Mouse (Mus musculus): ENCODE measurements at regions not wholly inside any gene's neighbourhood (a gene's known extent, or its start where the extent isn't known, plus 50 kb on each side); places are given as distances from the start of the nearest gene placed in this dataset.
A peak's percentile ranks its signal among the peaks of the same experiment; 100 is the strongest.
"Not testable (repeated sequence)": the region's sequence is repeated elsewhere in the genome, so short reads cannot be mapped to it uniquely, and the experiment has no call there.

- DNase-seq, result no peak
Observed at GRCm38 (mm10) chr11:63211501-63211900, 82.7 kb downstream of the Pmp22 start.

DNA sequence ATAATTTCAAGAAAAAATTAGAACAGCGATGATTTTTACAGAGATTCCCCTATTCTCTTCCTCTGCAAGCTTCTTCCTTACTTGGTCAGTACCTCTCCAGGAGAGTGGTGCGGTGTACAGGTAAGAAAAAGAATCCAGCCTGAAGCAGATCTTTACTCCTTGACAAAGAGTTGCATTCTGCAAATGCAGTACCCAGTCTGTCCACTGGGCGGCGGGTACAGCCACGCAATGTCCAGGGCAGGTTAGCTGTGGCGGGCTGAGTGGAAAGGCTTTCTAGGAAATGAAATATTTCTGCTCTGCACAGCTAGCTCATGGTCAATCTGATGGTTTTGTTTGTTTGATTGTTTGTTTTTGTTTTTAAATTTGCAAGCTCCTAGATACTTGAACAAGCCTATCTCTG is 84.3 kb downstream of the Pmp22 start:
- DNase-seq, result peak; percentile 31

- no peak for DNase-seq
Observed at GRCm38 (mm10) chr11:63213901-63214425, 85.2 kb downstream of the Pmp22 start.

DNA sequence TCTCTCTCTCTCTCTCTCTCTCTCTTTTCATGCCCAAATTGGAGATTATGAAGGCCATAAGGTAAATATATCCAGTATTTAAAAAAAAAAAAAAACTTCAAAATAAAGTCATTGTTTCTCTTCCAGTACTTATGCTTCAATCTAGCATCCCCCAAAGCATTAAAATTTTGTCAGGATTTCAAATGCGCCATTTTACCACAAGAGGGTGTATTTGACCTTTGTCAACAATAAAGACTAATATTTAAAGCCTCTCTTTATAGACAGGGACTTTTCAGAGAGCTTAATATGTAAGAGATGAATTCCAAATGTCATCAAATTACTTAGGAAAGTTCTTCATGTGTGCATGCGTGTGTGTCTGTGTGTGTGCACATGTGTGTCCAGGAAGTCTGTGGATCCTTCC is 87.2 kb downstream of the Pmp22 start:
- DNase-seq, result no peak

- DNase-seq, result no peak
Observed at GRCm38 (mm10) chr11:63217049-63217448, 88.3 kb downstream of the Pmp22 start.

GRCm38 (mm10) chr11:63226471-63226870 is 97.7 kb downstream of the Pmp22 start:
- no peak for DNase-seq

DNA sequence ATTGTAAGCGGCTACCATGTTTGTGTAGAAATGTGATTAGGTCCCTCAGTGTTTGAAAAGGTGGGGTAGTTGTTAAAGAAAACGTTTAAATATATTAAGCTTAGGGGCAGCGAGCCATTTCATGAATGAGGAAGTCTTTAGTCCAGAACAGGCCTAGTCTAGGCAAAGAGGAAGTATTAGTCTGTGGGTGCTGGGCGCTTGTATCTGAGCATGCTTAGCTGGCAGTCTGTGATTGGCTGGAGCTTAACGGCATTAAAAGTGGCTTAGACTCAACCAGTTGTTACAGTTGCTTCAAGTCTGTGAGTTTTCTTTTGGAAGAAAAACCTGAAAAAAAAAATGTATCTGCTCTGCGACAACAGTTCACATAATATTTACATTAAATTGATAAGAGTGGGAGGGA is 102.0 kb downstream of the Pmp22 start:
- DNase-seq, result no peak

GRCm38 (mm10) chr11:63233172-63233966 is 104.6 kb downstream of the Pmp22 start:
- DNase-seq, result no peak

DNA sequence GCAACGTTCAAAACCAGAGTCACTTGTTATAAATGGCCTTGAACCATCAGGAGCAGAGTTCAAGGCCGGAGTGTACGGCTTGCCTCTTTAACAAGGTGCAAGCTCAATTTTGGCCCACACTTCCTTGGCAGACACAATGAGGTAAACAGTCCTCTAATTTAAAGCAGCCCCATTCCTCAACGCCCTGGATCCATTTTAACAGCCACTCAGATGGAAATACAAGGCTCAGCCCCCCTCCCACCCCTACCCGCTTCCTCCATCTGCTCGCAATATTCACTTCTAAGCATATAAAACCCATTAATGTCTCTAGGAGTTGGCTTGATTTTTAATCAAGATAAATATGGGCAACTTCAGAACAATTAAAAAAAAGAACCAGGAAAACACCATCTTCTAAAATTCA is 105.7 kb downstream of the Pmp22 start:
- no peak for DNase-seq

DNA sequence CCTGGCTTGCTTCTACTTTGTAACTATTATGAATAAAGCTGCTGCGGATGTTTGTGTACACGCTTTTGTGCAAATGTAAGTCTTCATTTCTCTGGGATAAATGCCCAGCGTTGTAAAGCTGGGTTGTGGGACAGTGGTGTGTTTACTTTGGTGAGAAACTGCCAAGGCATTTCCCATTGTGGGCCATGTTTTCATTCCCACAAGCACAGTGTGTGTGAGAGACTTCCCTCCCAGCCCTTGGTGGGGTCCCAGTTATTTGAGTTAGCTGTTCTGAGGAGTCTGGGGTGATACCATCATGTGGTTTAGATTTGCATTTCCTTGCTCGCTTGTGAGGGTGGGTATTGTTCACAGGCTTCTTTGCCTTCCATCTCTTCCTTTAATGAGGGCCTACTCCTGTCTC is 109.9 kb downstream of the Pmp22 start:
- no peak for DNase-seq

DNA sequence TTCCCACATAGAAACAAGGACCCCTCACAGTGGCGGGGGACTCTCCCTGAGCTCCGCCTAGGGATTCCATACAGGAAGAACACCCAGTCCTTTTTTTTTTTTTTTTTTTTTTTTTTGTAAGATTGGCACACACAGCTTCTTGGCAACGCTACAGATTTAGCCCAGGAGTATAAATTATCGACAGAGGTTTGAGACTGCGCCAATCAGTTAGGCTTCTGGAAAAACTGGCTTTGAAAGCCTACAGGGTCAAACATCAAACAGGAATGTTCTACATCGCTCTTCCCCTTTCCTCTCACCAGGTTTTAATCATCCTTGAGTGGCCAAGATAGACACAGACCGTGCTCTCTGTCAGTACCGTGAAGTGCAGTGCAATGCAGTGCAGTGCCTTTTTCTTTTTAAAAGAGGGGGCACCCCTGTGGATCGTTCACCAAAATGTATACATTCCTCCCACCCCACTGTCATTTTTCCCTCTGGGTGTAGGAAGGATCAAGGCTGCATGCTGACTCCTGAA is 115.2 kb downstream of the Pmp22 start:
- peak; percentile 2 for DNase-seq

DNA sequence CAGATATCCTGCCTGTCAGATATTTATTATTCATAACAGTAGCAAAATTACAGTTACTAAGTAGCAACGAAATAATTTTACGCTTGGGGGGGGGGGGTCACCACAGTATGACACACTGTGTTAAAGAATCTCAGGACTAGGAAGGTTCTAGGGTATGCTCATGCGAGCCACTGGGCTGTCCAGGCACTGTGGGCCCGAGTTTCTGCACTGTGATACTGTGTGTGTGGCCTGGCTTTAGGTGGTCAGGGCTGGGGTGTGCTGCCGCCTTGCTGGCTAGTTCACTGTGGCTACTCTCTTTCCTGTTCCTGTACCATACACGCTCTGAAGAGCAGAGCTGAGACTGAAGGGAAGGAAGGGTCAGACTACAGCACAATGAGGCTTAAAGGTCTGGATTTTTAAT is 116.3 kb downstream of the Pmp22 start:
- no peak for DNase-seq

GRCm38 (mm10) chr11:63246052-63246661 is 117.4 kb downstream of the Pmp22 start:
- no peak for DNase-seq

GRCm38 (mm10) chr11:63252012-63252856 is 123.5 kb downstream of the Pmp22 start:
- no peak for DNase-seq

DNA sequence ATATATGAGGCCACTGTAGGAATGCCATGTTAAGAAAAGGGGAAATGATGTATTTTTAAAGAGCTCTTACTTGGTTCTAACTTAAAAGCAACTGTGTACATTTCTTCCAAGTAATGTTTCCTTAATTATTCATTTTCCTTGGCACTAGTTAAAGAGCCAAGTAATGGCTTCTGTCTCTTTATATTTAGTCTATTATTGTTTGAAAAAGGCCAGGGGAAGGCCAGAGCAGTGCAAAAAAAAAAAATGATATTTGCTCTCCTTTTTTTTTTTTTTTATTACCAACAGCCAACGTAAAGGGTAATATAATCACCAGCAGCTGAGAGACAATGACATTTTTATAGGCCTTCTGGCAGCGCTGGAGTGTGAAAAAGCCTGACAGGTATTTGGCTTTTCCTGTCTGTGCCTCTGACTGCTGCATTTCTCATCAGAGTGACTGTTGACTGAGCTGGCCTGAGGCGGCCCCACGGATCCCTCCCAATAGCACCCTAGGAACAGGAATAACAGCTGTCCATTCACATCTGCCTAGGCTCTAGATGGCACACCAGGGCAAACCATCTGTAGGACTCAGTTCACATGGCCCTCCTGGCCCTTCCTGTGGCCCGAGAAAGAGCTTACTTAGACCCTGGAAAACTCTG is 124.3 kb downstream of the Pmp22 start:
- DNase-seq, result no peak

DNA sequence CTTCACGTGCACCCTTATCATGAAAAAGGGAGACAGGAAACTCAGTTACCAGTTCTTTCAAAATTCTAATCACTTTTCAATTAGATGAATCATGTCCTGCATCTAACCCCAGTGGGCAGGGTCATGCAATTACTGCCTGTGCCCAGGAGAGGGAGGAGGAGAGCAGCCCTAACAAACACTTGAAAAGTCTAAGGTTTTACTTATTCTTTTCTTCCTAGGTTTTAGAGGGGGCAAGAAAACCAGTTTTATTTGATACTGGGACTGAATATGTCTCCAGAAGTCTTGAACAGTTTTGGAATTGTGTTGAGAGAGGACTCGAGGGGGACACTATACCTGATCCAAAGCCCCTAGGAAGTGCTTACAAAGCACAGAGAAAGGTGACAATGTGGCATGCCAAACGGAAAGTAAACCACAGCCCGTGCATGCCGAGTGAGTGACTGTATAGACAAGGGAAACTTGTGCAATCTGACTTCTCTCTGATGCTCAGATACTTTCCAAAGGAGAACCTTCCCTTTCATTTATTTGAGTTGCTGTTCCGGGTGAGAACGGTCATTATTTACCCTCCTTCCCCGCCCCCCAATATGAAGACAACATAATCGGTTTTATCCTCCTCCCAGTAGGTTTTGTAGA is 135.8 kb downstream of the Pmp22 start:
- no peak for DNase-seq

DNA sequence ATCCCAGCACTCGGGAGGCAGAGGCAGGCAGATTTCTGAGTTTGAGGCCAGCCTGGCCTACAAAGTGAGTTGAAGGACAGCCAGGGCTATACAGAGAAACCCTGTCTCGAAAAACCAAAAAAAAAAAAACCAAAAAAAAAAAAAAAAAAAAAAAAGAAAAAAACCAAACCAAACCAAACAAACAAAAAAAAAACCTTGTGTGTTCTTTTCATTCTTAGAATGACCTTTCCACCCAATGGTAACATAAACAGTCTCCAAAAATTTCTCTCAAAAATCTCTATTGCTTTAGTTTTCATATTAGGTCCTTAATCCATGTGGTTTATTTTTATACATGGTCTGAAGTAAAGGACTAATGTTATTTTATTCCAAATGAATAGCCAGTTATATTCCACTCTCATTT is 137.5 kb downstream of the Pmp22 start:
- not testable (repeated sequence) for DNase-seq

GRCm38 (mm10) chr11:63276641-63277040 is 147.9 kb downstream of the Pmp22 start:
- no peak for DNase-seq

DNA sequence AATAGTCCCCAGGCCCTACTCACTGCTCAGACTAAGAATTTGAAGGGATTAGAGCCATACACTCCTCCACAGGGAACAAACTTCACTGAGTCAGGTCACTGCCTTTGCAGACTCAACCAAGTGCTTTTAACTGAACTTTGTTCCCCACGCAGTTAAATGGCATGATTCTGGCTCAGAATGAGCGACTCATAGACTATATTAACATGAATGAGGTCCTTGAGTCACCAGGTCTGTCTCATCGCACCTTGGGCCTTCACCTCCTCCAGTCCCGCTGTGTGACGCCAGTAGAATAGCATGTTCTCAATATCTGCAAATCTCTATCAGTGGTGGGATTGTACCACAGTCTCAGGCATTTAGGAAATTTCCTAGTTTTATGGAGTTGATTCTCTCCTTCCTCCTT is 153.1 kb downstream of the Pmp22 start:
- DNase-seq, result no peak

DNA sequence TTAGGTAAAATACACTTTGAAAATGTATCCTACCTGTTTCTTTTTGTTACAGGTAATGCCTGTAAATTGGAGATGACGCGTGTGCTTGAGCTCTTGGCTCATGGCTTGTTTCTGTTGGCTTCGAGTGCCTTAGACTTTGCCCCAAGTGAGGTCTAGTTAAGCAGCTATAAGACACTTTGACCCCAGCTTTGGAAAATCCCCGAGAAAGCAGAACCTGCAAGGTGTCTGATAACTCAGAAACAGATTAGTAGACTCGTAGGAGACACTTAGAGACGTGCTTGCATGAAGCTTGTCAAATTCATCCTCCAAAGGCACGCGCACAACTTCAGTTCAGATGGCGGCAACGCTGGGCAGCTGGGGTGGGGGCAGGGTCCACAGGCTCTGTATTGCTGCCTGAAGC is 153.8 kb downstream of the Pmp22 start:
- DNase-seq, result no peak

DNA sequence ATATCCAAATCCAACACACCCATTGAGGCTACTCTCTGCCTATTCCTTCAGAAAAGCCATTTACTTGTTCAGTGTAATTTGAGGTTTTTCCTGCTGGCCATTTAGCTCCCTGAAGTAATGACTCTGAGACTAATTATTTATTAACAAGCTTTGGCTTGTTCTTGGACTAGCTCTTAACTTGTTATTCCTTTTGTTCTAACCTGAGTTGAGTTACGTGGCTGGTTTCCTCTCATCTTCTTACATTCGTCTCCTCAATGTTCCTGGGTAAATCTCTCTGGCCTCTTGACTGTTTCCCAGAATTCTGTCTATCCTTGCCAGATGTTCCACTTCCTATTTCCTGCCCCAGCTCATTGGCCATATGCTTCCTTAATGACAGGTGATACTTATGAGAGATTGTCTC is 157.2 kb downstream of the Pmp22 start:
- no peak for DNase-seq

- DNase-seq, result no peak
Observed at GRCm38 (mm10) chr11:63287766-63288165, 159.0 kb downstream of the Pmp22 start.
